Mouse (Mus musculus) hindbrain, embryonic 13.5 days (tissue): ENCODE data around the gene Runx2. TPM values are rescaled to one million over a fixed set of nuclear protein-coding genes. Genes with fewer than 3 reads are reported as not detected.

Experiments
- ATAC-seq: fragments of 200-750 bp; cut with Nextera tagmentation; 2 replicates; pipeline ENCODE4 v1.8.0; 2017; ENCODE audit warnings: moderate TSS enrichment; ENCODE audit not compliant: low FRiP score
- H3K27ac ChIP-seq: fragments of 300-500 bp; sonication (generic); 2 replicates; pipeline ENCODE4 v1.5.1; 2015; ENCODE audit warnings: inconsistent platforms, mild to moderate bottlenecking, moderate library complexity
- H3K27me3 ChIP-seq: fragments of 300-500 bp; sonication (generic); 2 replicates; pipeline ENCODE4 v1.6.1; 2015; ENCODE audit warnings: mild to moderate bottlenecking, inconsistent platforms
- H3K36me3 ChIP-seq: fragments of 300-500 bp; sonication (generic); 2 replicates; pipeline ENCODE4 v1.6.1; 2015; ENCODE audit warnings: mild to moderate bottlenecking, inconsistent platforms
- H3K4me1 ChIP-seq: fragments of 300-500 bp; sonication (generic); replicated peaks from 2 replicates; pipeline ENCODE4 v1.6.1; 2015; ENCODE audit warnings: inconsistent platforms
- H3K4me2 ChIP-seq: fragments of 300-500 bp; sonication (generic); 2 replicates; pipeline ENCODE4 v1.6.1; 2015; ENCODE audit warnings: inconsistent platforms, mild to moderate bottlenecking, moderate library complexity
- H3K4me3 ChIP-seq: fragments of 300-500 bp; sonication (generic); 2 replicates; pipeline ENCODE4 v1.5.1; 2015; ENCODE audit warnings: mild to moderate bottlenecking, inconsistent platforms
- H3K9ac ChIP-seq: fragments of 300-500 bp; sonication (generic); 2 replicates; pipeline ENCODE4 v1.6.1; 2015; ENCODE audit warnings: mild to moderate bottlenecking, inconsistent platforms
- H3K9me3 ChIP-seq: fragments of 300-500 bp; sonication (generic); 2 replicates; pipeline ENCODE4 v1.6.1; 2016; ENCODE audit warnings: inconsistent platforms
- WGBS: fragments of 180-500 bp; shearing (Covaris S2); methylation state at CpG from one replicate; pipeline ENCODE4 v1.1.7; 2015; 5-methylcytosine and 5-hydroxymethylcytosine counted together
- polyA plus RNA-seq: library from polyadenylated mRNA; unstranded; fragments of >200 nt; fragmentation: Nextera tagmentation; extraction: Ambion mirVana; gene quantifications from 2 replicates; pipeline ENCODE4 v1.2.1, GENCODE M21; 2015

The Runx2 gene
- polyA plus RNA-seq, 1 experiment from 2014 or later: 0.62 TPM

DNA sequence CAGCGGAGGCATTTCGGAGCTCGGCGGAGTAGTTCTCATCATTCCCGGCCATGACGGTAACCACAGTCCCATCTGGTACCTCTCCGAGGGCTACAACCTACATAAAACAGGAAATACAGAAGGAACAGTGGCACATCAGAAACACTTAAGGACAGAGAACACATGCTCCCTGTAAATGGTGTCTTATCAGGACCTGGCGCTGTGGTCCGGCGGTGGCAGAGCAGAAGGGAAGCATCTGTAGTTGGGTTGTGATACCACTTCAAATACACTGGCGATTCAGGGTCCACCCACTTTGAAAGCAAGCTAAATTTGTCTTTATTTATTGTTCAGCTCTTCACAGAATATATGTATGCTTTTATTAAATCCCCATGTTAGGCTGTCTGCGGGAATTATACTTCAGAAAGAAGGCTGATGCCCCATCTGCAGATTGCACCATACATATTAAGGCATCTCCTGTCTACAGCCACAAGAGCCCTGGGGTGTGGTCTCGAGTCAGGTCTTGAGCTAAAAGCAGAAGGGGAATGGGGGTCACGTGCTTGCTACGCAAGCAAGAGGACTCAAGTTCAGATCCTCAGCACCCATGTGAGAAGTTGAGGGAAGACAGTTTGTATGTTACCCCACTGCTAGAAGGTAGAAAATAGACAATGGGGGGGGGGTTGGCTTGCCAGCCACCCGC is 89.7 kb downstream of the Runx2 start:
- Histone ChIP-seq H3K9ac (no peak overlapping the region), H3K4me3 (no peak overlapping the region), H3K9me3 (no peaks in the 10 kb centered on the region), H3K27ac (no peak overlapping the region), H3K27me3 (peaks cover 14% of the 10 kb centered on the region), H3K4me2 (no peak overlapping the region), H3K4me1 (no peaks in the 10 kb centered on the region), H3K36me3 (no peaks in the 10 kb centered on the region)
- WGBS: 90% methylated on average over 16 of the region's 16 CpGs
- ATAC-seq: no peak

DNA sequence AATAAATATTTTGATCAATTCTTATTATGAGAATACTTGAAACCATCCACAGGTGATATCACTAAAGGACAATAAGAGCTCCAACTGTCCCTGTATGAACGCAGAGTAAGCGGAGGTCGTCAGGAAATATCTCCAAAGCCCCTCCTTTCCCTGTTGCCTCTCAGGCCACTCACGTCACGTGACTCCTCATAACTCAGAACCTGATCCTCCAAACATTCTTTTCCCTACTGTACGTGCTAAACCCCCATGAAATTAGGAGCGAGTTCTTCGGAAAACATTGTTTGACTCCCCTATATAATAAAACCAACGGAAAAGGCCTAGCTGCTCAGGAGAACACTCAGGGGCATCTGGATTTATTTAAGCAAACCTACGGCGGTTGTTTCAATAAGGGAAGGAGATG is 90.3 kb downstream of the Runx2 start:
- H3K36me3 ChIP-seq: no peaks in the 10 kb centered on the region
- H3K4me3 ChIP-seq: no peak overlapping the region
- 91% methylated on average over 11 of the region's 11 CpGs for WGBS
- no peak for ATAC-seq
- H3K9ac ChIP-seq: no peak overlapping the region
- H3K4me2 ChIP-seq: no peak overlapping the region
- H3K4me1 ChIP-seq: no peaks in the 10 kb centered on the region
- H3K9me3 ChIP-seq: no peaks in the 10 kb centered on the region
- no peak overlapping the region for H3K27ac ChIP-seq
- H3K27me3 ChIP-seq: peaks cover 12% of the 10 kb centered on the region

DNA sequence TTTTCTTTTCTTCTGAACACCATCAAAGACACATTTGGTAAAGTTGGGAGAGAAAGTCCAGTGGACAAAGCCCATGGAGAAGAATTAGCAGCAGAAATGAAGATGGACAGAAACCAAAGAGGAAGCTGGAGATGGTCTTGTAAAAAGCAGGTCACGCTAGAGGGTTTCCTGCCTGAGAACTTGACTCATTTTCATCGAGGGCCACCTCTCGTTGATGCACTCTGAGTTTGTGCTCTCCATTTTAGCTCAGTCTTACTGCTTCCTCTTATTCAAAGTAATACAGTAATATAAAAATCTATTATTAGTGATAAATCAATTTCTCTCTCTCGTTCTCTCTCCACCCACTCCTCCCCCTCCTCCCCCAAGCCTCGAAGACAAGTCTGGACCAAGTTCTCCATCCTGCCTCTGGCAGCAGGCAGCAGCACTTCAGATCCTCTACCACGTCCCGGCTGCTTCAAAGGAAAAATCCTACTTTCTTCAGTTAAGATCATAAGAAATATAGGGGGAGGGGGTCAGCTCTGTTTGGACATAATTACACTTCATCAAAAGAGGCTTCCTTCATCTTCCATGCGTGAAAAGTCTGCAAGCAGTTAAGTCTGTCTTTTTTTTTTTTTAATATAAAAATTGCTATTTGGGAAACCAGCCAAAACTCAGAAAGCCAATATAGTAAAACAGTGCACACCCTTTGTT is 92.3 kb downstream of the Runx2 start:
- no peak for ATAC-seq
- Histone ChIP-seq H3K27me3 (peaks cover 5% of the 10 kb centered on the region; the same call in 1 of the 2 replicates), H3K4me1 (peaks cover 13% of the 10 kb centered on the region), H3K27ac (no peak overlapping the region), H3K9me3 (no peaks in the 10 kb centered on the region), H3K36me3 (no peaks in the 10 kb centered on the region), H3K9ac (no peak overlapping the region), H3K4me2 (no peak overlapping the region), H3K4me3 (no peak overlapping the region)
- WGBS: 72% methylated on average over 8 of the region's 8 CpGs

DNA sequence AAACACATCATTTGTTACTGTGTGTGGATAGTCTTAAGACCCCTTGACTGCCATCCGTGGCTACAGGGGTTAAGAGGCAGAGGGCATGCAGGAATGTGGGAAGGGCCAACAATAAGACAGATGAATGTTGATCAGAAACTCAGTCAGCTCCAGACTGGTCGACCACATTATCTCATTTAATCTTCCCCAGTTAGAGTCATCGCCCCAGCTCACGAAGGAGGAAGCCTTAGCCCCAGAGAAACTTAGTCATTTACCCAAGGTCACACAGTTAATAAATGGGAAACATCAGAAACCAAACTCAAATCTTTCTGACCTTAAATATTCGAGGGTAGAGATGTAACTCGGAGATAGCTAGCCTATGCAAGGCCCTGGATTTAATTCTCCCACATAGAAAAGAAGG is 96.0 kb downstream of the Runx2 start:
- Histone ChIP-seq H3K4me2 (no peak overlapping the region), H3K4me3 (no peak overlapping the region), H3K27ac (no peak overlapping the region), H3K9ac (no peak overlapping the region), H3K4me1 (peaks cover 13% of the 10 kb centered on the region), H3K9me3 (no peaks in the 10 kb centered on the region), H3K36me3 (no peaks in the 10 kb centered on the region), H3K27me3 (no peaks in the 10 kb centered on the region)
- no peak for ATAC-seq
- WGBS: 76% methylated on average over 6 of the region's 6 CpGs

DNA sequence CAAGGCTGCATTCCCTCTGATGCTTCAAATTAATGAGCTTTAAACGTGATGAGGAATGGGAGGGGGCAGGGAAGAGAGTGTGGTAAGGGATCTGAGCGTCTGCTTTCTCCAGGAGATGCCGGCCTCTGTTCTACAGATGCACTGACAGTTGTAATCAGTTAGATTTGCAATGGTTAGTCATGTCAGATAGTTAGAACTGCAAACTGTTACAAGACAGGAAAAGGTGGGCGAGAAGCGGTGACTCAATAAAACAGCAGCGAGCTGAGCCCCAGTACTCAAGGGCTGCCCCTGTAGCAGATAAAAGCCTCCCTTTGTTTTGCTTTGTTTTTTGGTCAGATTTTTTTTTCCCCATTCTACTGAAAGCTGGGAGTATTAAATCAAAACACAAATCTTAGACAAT is 96.6 kb downstream of the Runx2 start:
- Histone ChIP-seq H3K9me3 (no peaks in the 10 kb centered on the region), H3K4me1 (peaks cover 13% of the 10 kb centered on the region), H3K4me3 (no peak overlapping the region), H3K9ac (no peak overlapping the region), H3K27ac (no peak overlapping the region), H3K27me3 (no peaks in the 10 kb centered on the region), H3K36me3 (no peaks in the 10 kb centered on the region), H3K4me2 (no peak overlapping the region)
- peak; percentile 43; the same call in 1 of the 2 replicates for ATAC-seq
- 32% methylated on average over 6 of the region's 6 CpGs for WGBS

DNA sequence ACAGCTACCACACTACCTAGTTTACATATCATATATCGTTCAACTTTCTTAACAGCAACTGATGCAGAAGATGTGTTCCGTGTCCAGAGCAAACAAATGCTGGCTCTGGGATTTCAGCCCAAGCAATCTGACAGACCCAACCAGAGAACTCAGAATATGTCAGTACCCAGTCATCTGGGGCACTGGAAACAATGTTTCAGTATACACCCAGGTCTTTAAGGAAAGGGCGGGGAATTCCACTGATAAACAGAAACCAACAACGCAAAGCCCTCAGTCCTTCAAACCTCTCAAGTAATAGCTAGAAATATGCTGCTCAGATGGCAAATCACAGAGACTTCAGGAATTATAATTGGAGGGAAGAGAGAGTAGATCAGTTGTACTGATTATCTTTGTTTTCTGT is 100.5 kb downstream of the Runx2 start:
- no peak overlapping the region for H3K9ac ChIP-seq
- no peak for ATAC-seq
- peaks cover 20% of the 10 kb centered on the region for H3K4me1 ChIP-seq
- H3K4me2 ChIP-seq: no peak overlapping the region
- H3K4me3 ChIP-seq: no peak overlapping the region
- no peaks in the 10 kb centered on the region for H3K27me3 ChIP-seq
- no peak overlapping the region for H3K27ac ChIP-seq
- H3K36me3 ChIP-seq: no peaks in the 10 kb centered on the region
- WGBS: 91% methylated on average over 4 of the region's 4 CpGs
- H3K9me3 ChIP-seq: no peaks in the 10 kb centered on the region

DNA sequence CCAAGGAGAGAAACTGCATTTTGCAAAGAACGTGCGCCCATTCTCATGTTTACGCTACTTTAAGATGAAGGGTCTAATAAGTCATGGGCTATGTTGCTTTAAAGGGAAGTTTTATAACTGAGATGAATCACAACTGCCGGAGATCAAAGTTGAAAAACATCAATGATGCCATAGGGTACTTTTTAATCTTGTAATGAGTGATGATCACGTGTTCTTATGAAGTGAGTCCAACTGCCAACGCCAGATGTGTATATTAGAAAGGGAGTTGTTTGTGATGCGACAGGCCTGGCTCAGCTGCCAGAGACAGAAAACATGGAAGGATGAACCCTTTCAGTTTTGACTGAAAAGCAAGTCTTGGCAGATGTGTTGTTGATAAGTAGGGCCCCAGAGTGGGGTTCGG is 101.2 kb downstream of the Runx2 start:
- no peak overlapping the region for H3K4me2 ChIP-seq
- no peak overlapping the region for H3K4me3 ChIP-seq
- peaks cover 17% of the 10 kb centered on the region for H3K4me1 ChIP-seq
- no peak for ATAC-seq
- H3K27ac ChIP-seq: no peak overlapping the region
- H3K27me3 ChIP-seq: no peaks in the 10 kb centered on the region
- 93% methylated on average over 8 of the region's 8 CpGs for WGBS
- no peak overlapping the region for H3K9ac ChIP-seq
- no peaks in the 10 kb centered on the region for H3K9me3 ChIP-seq
- no peaks in the 10 kb centered on the region for H3K36me3 ChIP-seq

DNA sequence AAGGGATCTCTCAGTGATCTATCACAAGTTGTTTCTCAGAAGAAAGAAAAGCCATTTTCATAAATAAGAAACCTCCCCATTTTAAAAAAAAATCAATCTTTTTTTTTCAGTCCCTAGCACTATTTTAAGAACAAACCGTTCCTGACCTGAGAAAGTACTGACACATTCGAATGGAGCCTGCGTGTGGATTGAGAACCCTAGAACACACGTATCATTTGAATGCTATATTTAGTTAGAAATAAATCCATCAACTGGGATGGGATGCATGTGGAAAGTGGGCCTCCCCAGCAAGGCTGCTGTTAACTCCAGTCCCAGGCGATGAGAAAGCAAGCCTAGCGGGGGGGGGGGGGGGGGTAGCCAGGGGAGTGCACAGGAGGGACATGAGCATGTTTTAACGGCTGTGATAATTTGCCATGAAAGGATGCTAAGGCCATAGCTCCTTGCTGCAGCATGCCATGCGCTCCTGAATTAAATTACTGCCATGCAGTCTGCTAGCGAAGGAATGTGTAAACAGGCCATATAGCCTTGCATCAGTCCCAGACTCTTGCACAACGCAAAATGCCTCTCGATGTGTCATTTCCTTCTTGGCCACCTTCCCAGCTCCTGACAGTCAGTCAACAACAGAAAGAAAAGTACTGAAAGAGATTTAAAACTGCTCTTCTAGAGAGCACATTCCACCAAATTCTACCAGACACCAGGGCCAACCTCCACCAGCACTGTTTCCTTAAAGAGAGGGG is 104.9 kb downstream of the Runx2 start:
- no peaks in the 10 kb centered on the region for H3K9me3 ChIP-seq
- H3K4me1 ChIP-seq: 0 out of 2 replicates have a peak, but pooled peaks cover 7% of the 10 kb centered on the region
- H3K27ac ChIP-seq: no peak overlapping the region
- ATAC-seq: peak; percentile 69
- 53% methylated on average over 11 of the region's 11 CpGs for WGBS
- no peak overlapping the region for H3K4me2 ChIP-seq
- H3K36me3 ChIP-seq: no peaks in the 10 kb centered on the region
- H3K4me3 ChIP-seq: no peak overlapping the region
- H3K9ac ChIP-seq: no peak overlapping the region
- no peaks in the 10 kb centered on the region for H3K27me3 ChIP-seq

DNA sequence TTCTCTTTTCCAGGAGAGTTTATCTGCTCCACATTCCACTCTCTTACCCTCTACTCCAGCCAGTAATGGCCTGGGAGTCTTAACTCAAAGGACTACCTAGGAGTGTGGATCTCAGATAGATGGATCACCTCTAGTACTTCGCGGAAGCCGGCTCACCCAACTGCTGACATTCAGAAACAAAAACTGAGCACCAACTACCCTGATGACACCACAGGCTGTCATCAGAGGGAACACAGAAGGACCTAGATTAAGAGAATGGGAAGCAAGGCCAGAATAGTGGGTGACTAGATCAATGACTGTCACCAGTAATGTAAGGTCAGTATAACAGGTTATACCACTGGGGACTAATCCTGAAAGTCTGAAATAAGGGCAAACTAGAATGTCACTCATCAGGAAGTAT is 106.6 kb downstream of the Runx2 start:
- Histone ChIP-seq H3K27ac (no peak overlapping the region), H3K9me3 (no peaks in the 10 kb centered on the region), H3K4me2 (no peak overlapping the region), H3K4me3 (no peak overlapping the region), H3K27me3 (no peaks in the 10 kb centered on the region), H3K4me1 (0 out of 2 replicates have a peak, but pooled peaks cover 7% of the 10 kb centered on the region), H3K9ac (no peak overlapping the region), H3K36me3 (no peaks in the 10 kb centered on the region)
- no peak for ATAC-seq
- 93% methylated on average over 3 of the region's 3 CpGs for WGBS

DNA sequence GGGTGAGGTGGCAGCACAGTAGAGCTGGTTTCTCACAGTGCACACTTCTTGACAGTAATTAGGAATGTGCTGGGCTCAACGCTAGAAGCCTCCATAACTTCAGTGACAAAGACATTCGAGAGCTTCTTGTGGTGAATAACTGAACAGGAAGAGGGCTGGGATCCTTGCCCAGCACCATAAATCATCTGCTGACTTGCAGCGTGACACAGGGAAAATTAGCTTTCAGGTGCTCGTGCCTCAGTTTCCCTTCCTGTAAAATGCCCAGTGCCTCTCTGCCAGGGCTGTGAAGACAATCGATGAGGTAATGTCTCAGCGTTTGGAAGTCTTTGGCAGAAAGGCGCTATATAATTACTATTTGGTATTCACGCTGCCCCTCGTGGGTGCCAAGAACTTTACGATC is 108.1 kb downstream of the Runx2 start:
- no peak for ATAC-seq
- Histone ChIP-seq H3K4me3 (no peak overlapping the region), H3K4me2 (no peak overlapping the region), H3K9me3 (no peaks in the 10 kb centered on the region), H3K27me3 (no peaks in the 10 kb centered on the region), H3K9ac (no peak overlapping the region), H3K27ac (no peak overlapping the region), H3K36me3 (no peaks in the 10 kb centered on the region), H3K4me1 (0 out of 2 replicates have a peak, but pooled peaks cover 7% of the 10 kb centered on the region)
- 91% methylated on average over 10 of the region's 10 CpGs for WGBS

DNA sequence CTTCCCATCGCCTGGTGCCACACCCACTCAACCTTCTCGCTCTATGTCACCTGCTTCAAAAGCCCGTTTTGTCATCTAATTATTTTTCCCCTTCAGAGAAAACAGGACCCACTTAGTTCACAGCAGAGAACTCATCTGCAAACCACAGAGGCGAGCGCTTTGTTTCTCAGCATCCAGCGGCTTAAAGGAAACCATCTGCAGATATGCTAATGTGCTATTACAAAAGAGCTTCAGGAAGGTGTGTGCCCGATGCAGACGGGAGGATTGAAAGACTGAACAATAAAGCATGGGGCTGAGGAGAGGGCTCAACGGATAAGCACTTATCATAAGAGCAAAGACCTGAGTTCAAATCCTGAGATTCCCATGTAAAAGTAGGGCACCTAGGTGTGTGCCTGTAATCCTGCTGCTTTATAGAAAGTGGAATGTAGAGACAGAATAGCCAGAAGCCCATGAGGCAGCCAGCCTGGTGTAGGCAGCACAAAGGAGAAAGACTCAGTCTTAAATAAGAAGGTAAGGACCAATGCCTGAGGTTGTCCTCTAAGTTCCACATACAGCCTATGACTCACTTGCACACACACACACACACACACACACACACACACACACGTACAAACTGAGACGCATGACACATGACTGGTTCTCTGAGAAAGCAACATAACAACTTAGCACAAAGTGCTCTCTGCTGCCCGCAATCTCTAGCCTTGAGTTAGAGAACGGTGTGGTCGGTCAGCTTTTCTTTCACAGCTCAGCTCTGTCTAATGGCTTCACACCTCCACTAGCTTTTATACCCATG is 111.9 kb downstream of the Runx2 start:
- H3K4me3 ChIP-seq: no peak overlapping the region
- no peak for ATAC-seq
- 55% methylated on average over 14 of the region's 14 CpGs for WGBS
- H3K4me1 ChIP-seq: no peaks in the 10 kb centered on the region
- no peak overlapping the region for H3K27ac ChIP-seq
- no peaks in the 10 kb centered on the region for H3K36me3 ChIP-seq
- no peak overlapping the region for H3K9ac ChIP-seq
- no peaks in the 10 kb centered on the region for H3K9me3 ChIP-seq
- no peaks in the 10 kb centered on the region for H3K27me3 ChIP-seq
- H3K4me2 ChIP-seq: no peak overlapping the region

DNA sequence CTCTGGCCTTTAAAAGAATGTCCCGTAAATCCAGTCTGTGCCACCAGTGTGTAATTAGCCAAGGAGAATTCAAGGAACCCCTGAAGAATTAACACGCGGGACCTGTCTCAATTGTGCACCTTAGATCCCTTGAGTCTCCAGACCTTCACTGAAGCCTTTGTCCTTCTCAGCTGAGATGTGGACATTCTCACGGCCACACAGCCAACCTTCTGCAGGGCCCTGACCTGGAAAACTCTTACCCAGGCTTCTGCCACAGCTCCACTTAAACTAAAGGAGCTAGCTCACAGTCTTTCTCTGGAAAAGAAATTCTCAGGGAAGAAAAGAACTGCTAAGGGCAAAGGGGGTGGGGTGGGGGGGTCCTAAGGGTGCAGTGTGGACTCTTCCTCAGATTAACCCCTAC is 113.1 kb downstream of the Runx2 start:
- ATAC-seq: no peak
- Histone ChIP-seq H3K9me3 (no peaks in the 10 kb centered on the region), H3K27me3 (no peaks in the 10 kb centered on the region), H3K36me3 (no peaks in the 10 kb centered on the region), H3K4me1 (no peaks in the 10 kb centered on the region), H3K27ac (no peak overlapping the region), H3K4me3 (no peak overlapping the region), H3K4me2 (no peak overlapping the region), H3K9ac (no peak overlapping the region)
- 89% methylated on average over 4 of the region's 4 CpGs for WGBS
